8 mouse cellular contexts compared by ENCODE assay signal in genomic region chr9:86449581-86449980, GRCm38 (mm10). TPM values are rescaled to one million over a fixed set of nuclear protein-coding genes. Genes with fewer than 3 reads are reported as not detected.
DNase-seq lines count a peak whose midpoint lies in the region; ATAC-seq and TF ChIP-seq lines count a peak whose summit lies in the region.

No protein-coding gene starts in this region.

- no peak overlapping the region for H3K9ac ChIP-seq in heart, embryonic 15.5 days
- no peak overlapping the region for H3K9ac ChIP-seq in lung, embryonic 15.5 days

- peak; percentile 29 for DNase-seq in c-Kit-negative CD71-positive TER-119-positive erythroid progenitor cells, embryonic 14.5 days (ENCODE audit: low read depth, low spot score)
- peak; percentile 88 for DNase-seq in forebrain, embryonic 10.5 days (ENCODE audit: extremely low spot score, low spot score)
- peak; percentile 81 for DNase-seq in kidney, postnatal 14 days
- peak; percentile 31 for DNase-seq in ovary, adult 18-20 months (ENCODE audit: low spot score)
- DNase-seq in thymus, postnatal 0 days (ENCODE audit: low spot score): peak; percentile 65

- H3K4me3 ChIP-seq in E14TG2a.4 (replicated peaks; ENCODE audit: low read length): no peak overlapping the region
- H3K4me3 ChIP-seq in forebrain, embryonic 10.5 days: no peak overlapping the region
- H3K4me3 ChIP-seq in heart, embryonic 15.5 days: no peak overlapping the region
- no peak overlapping the region for H3K4me3 ChIP-seq in lung, embryonic 15.5 days

- peaks cover 5% of the 10 kb centered on the region; the same call in 1 of the 2 replicates for H3K27me3 ChIP-seq in E14TG2a.4 (ENCODE audit: insufficient read depth, low read length)
- H3K27me3 ChIP-seq in forebrain, embryonic 10.5 days (ENCODE audit: poor library complexity, severe bottlenecking): peaks cover 43% of the 10 kb centered on the region
- H3K27me3 ChIP-seq in heart, embryonic 15.5 days: no peaks in the 10 kb centered on the region
- no peaks in the 10 kb centered on the region for H3K27me3 ChIP-seq in lung, embryonic 15.5 days

- 0 out of 2 replicates have a peak, but pooled peaks have one; percentile 37 for ATAC-seq in heart, embryonic 15.5 days (replicated peaks; ENCODE audit: insufficient number of reproducible peaks, insufficient read depth, low FRiP score, low read depth)
- peak; percentile 32; the same call in 1 of the 2 replicates for ATAC-seq in lung, embryonic 15.5 days (ENCODE audit: borderline replicate concordance, extremely low read depth, low FRiP score, low TSS enrichment)

- peak; percentile 43 for TF ChIP-seq CTCF in E14TG2a.4 (conservative IDR thresholded peaks at IDR 0.05; ENCODE audit: low read length)

- no peak overlapping the region for H3K27ac ChIP-seq in forebrain, embryonic 10.5 days
- H3K27ac ChIP-seq in heart, embryonic 15.5 days: no peak overlapping the region
- no peak overlapping the region for H3K27ac ChIP-seq in lung, embryonic 15.5 days

- WGBS in forebrain, embryonic 10.5 days: 7% methylated on average over 11 of the region's 11 CpGs
- WGBS in heart, embryonic 15.5 days: 6% methylated on average over 11 of the region's 11 CpGs
- whole genome bisulfite sequencing in lung, embryonic 15.5 days: 1% methylated on average over 11 of the region's 11 CpGs

- peaks cover 19% of the 10 kb centered on the region for H3K4me1 ChIP-seq in E14TG2a.4 (replicated peaks; ENCODE audit: low read depth, low read length)
- H3K4me1 ChIP-seq in forebrain, embryonic 10.5 days: peaks cover 34% of the 10 kb centered on the region
- no peaks in the 10 kb centered on the region for H3K4me1 ChIP-seq in heart, embryonic 15.5 days (replicated peaks)
- H3K4me1 ChIP-seq in lung, embryonic 15.5 days: no peaks in the 10 kb centered on the region

- no peaks in the 10 kb centered on the region for H3K9me3 ChIP-seq in E14TG2a.4 (ENCODE audit: low read length)
- no peaks in the 10 kb centered on the region for H3K9me3 ChIP-seq in forebrain, embryonic 10.5 days
- no peaks in the 10 kb centered on the region for H3K9me3 ChIP-seq in heart, embryonic 15.5 days (replicated peaks)
- H3K9me3 ChIP-seq in lung, embryonic 15.5 days: no peaks in the 10 kb centered on the region

- no peak overlapping the region for H3K4me2 ChIP-seq in heart, embryonic 15.5 days
- no peak overlapping the region for H3K4me2 ChIP-seq in lung, embryonic 15.5 days

- no peaks in the 10 kb centered on the region for H3K36me3 ChIP-seq in E14TG2a.4 (ENCODE audit: insufficient read depth, low read length)
- H3K36me3 ChIP-seq in forebrain, embryonic 10.5 days (replicated peaks): peaks cover 8% of the 10 kb centered on the region; the same call in 1 of the 2 replicates
- no peaks in the 10 kb centered on the region for H3K36me3 ChIP-seq in heart, embryonic 15.5 days
- no peaks in the 10 kb centered on the region for H3K36me3 ChIP-seq in lung, embryonic 15.5 days

RNA-seq across cellular contexts. Expression of gene Ube2cbp, which starts 15.2 kb away (rescaled TPM):
- polyA plus RNA-seq in forebrain, embryonic 10.5 days (2016; fragmentation: Nextera tagmentation; extraction: Ambion mirVana): 8.0 and 8.3 TPM in 2 replicates
- 2.9 TPM in 2 replicates for polyA plus RNA-seq in heart, embryonic 15.5 days (2015; fragmentation: Nextera tagmentation; extraction: Ambion mirVana)
- 5.0 and 5.4 TPM in 2 replicates for polyA plus RNA-seq in lung, embryonic 15.5 days (2015; fragmentation: Nextera tagmentation; extraction: Ambion mirVana)
- 7.1 and 7.2 TPM in 2 replicates for polyA plus RNA-seq in thymus, postnatal 0 days (2015; fragmentation: Nextera tagmentation; extraction: Ambion mirVana)

RNA-seq across cellular contexts. Expression of gene Dop1a, which starts 17.4 kb away (rescaled TPM):
- 9.2 and 9.8 TPM in 2 replicates for polyA plus RNA-seq in forebrain, embryonic 10.5 days (2016; fragmentation: Nextera tagmentation; extraction: Ambion mirVana)
- 9.9 and 11.0 TPM in 2 replicates for polyA plus RNA-seq in heart, embryonic 15.5 days (2015; fragmentation: Nextera tagmentation; extraction: Ambion mirVana)
- 10.3 and 12.3 TPM in 2 replicates for polyA plus RNA-seq in lung, embryonic 15.5 days (2015; fragmentation: Nextera tagmentation; extraction: Ambion mirVana)
- 14.0 and 16.9 TPM in 2 replicates for polyA plus RNA-seq in thymus, postnatal 0 days (2015; fragmentation: Nextera tagmentation; extraction: Ambion mirVana)

Comparison
In these comparisons a context has a peak if more than half of its experiments do, and no peak if none do; other contexts are left out.
1. DNase-seq: peak in every context shown above with its lines; median percentile 88 in forebrain, embryonic 10.5 days; 81 in kidney, postnatal 14 days; 65 in thymus, postnatal 0 days; 31 in ovary, adult 18-20 months; 29 in c-Kit-negative CD71-positive TER-119-positive erythroid progenitor cells, embryonic 14.5 days.